Mouse (Mus musculus) bone marrow, adult 2 months (tissue): ENCODE measurements around the gene Ccdc8.

Source experiments
- CTCF ChIP-seq: fragments of 200-500 bp; IDR thresholded peaks from 2 replicates; pipeline ENCODE4 v1.5.1; 2011; ENCODE audit warnings: low read length, control low read depth; ENCODE audit not compliant: control insufficient read depth, insufficient read depth
- POLR2A ChIP-seq: fragments of 200-500 bp; IDR thresholded peaks from 2 replicates; pipeline ENCODE4 v1.6.1; 2011; ENCODE audit warnings: low read depth, mild to moderate bottlenecking, control low read depth, low read length, borderline replicate concordance; ENCODE audit not compliant: control insufficient read depth

- TF ChIP-seq CTCF, result no peak
- no peak for TF ChIP-seq POLR2A
Measured at GRCm38 (mm10) chr7:17015381-17015780, 22.9 kb downstream of the Ccdc8 start.
